In genomic region chr2:179379691-179380443, GRCm38 (mm10) we compare ENCODE assay signal across 17 mouse cellular contexts.
A peak's percentile ranks its signal among the peaks of the same experiment; 100 is the strongest.
DNase-seq lines count a peak whose midpoint lies in the region; ATAC-seq and TF ChIP-seq lines count a peak whose summit lies in the region.
"Had no signal": no experiment of that assay in that cellular context is flagged by ENCODE, and none has a peak within 500 bp of the region (broad histone marks: within the 10 kb centered on the region; RNA-seq: fewer than 3 reads in every experiment).

No protein-coding gene starts in this region.

- TF ChIP-seq POLR2A in limb, embryonic 14.5 days (IDR thresholded peaks at IDR 0.05; ENCODE audit: borderline replicate concordance, extremely low read depth, insufficient read depth, insufficient read length) = no peak

- no peaks in the 10 kb centered on the region for H3K27me3 ChIP-seq in limb, embryonic 14.5 days (ENCODE audit: control insufficient read depth, insufficient read depth, low read length)
- H3K27me3 ChIP-seq: CH12.LX; liver, embryonic 12.5 days; neural tube, embryonic 12.5 days had no signal

- WGBS in limb, embryonic 14.5 days = 42% methylated on average over 11 of the region's 11 CpGs

- H3K9ac ChIP-seq in limb, embryonic 14.5 days (ENCODE audit: low read depth, low read length, severe bottlenecking) = no peak overlapping the region
- H3K9ac ChIP-seq: liver, embryonic 12.5 days; neural tube, embryonic 12.5 days had no signal

- peak; percentile 79; the same call in 1 of the 2 replicates for ATAC-seq in limb, embryonic 14.5 days (ENCODE audit: low FRiP score, low read depth)
- no peak for ATAC-seq in erythroid progenitor cell, adult 5-6 weeks (replicated peaks; ENCODE audit: low FRiP score, poor library complexity, severe bottlenecking)
- ATAC-seq: activated CD4-positive, CD25-positive, alpha-beta regulatory T cell, adult 4 months; intestine, postnatal 0 days; liver, embryonic 12.5 days had no signal

- H3K27ac ChIP-seq in limb, embryonic 14.5 days (replicated peaks; ENCODE audit: low read depth, low read length) = peak overlapping the region; percentile 44; the same call in 1 of the 2 replicates
- H3K27ac ChIP-seq: liver, embryonic 12.5 days; neural tube, embryonic 12.5 days had no signal

- peaks cover 16% of the 10 kb centered on the region for H3K4me1 ChIP-seq in limb, embryonic 14.5 days (ENCODE audit: control insufficient read depth, insufficient read depth, low read length)
- H3K4me1 ChIP-seq: liver, embryonic 12.5 days had no signal

- H3K9me3 ChIP-seq in limb, embryonic 14.5 days (ENCODE audit: control insufficient read depth, low read length) = no peaks in the 10 kb centered on the region
- H3K9me3 ChIP-seq: neural tube, embryonic 12.5 days had no signal

- DNase-seq in cerebellum, adult 9-11 months = peak; percentile 7
- DNase-seq in cerebellum, postnatal 14 days = no peak
- DNase-seq in right cerebral cortex, postnatal 10 days (ENCODE audit: low spot score in 2 of 2) = peak; percentile 26 to 53
- DNase-seq in right cerebral cortex, postnatal 36 days (ENCODE audit: low spot score in 2 of 2) = no peak
- no peak for DNase-seq in limb, embryonic 14.5 days (ENCODE audit: low spot score)
- peak; percentile 32 for DNase-seq in telencephalon, adult 2 months (ENCODE audit: low read depth, low spot score)
- DNase-seq in spleen, adult 12 weeks (ENCODE audit: low spot score) = no peak
- DNase-seq: cerebellum, adult 18-20 months; heart, postnatal 14 days; kidney, postnatal 25 days had no signal

- H3K36me3 ChIP-seq in limb, embryonic 14.5 days (ENCODE audit: control insufficient read depth, insufficient read depth, low read length) = no peaks in the 10 kb centered on the region
- H3K36me3 ChIP-seq: liver, embryonic 12.5 days; neural tube, embryonic 12.5 days had no signal

- peak overlapping the region; percentile 8; the same call in 1 of the 2 replicates for H3K4me2 ChIP-seq in limb, embryonic 14.5 days (replicated peaks; ENCODE audit: low read depth, low read length, severe bottlenecking)
- H3K4me2 ChIP-seq: liver, embryonic 12.5 days; neural tube, embryonic 12.5 days had no signal

- H3K4me3 ChIP-seq in limb, embryonic 14.5 days (replicated peaks; ENCODE audit: low read length) = no peak overlapping the region
- H3K4me3 ChIP-seq: erythroblast, embryonic 14.5 days; liver, embryonic 12.5 days; neural tube, embryonic 12.5 days had no signal

Comparison
In these comparisons a context has a peak if more than half of its experiments do, and no peak if none do; other contexts are left out.
1. DNase-seq: peak in cerebellum, adult 9-11 months (single experiment), right cerebral cortex, postnatal 10 days (2 of 2) and telencephalon, adult 2 months (single experiment); none in cerebellum, postnatal 14 days (0 of 2), right cerebral cortex, postnatal 36 days (0 of 2), limb, embryonic 14.5 days (single experiment) and spleen, adult 12 weeks (single experiment).